Comparison of ENCODE assay signal across 18 mouse cellular contexts in the genomic region with DNA sequence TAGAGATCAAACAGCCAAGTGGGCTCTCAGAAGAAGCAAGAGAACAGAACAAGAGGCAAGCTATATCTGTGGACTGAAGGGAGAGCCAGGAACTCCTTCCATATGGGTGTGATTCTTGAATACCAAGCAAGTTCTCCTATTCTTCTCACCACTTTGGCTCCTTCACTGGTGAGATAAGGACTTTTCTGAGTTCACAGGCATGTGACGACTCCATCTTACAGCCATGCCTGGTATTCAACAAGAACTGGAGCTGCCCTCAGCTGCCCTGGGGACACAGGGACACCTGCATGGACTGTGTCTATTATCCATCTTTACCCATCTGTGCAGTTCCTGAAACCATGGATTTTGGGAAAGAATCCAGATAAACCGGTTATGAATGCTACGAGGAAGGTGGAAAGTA. TPM values are rescaled to one million over a fixed set of nuclear protein-coding genes. Genes with fewer than 3 reads are reported as not detected.
A peak's percentile ranks its signal among the peaks of the same experiment; 100 is the strongest.
DNase-seq lines count a peak whose midpoint lies in the region; ATAC-seq and TF ChIP-seq lines count a peak whose summit lies in the region.
"Had no signal": no experiment of that assay in that cellular context is flagged by ENCODE, and none has a peak within 500 bp of the region (broad histone marks: within the 10 kb centered on the region; RNA-seq: fewer than 3 reads in every experiment).

No protein-coding gene starts in this region.

- WGBS in heart, adult 2 months = 23% methylated on average over 3 of the region's 3 CpGs
- 31% methylated on average over 3 of the region's 3 CpGs for WGBS in liver, adult 2 months
- WGBS in liver, embryonic 11.5 days = 76% methylated on average over 3 of the region's 3 CpGs
- WGBS in limb, embryonic 12.5 days = 78% methylated on average over 3 of the region's 3 CpGs
- 87% methylated on average over 3 of the region's 3 CpGs for WGBS in forebrain, embryonic 12.5 days

- no peak for TF ChIP-seq POLR2A in heart, adult 2 months (IDR thresholded peaks at IDR 0.05; ENCODE audit: insufficient read depth, low read depth, low read length)
- TF ChIP-seq POLR2A in liver, adult 2 months (IDR thresholded peaks at IDR 0.05; ENCODE audit: extremely low read depth, insufficient read depth, low read length) = no peak

- H3K9ac ChIP-seq in heart, adult 2 months (ENCODE audit: low read depth, low read length) = no peak overlapping the region
- H3K9ac ChIP-seq in liver, adult 2 months (ENCODE audit: low read depth, low read length) = no peak overlapping the region
- no peak overlapping the region for H3K9ac ChIP-seq in liver, embryonic 11.5 days (ENCODE audit: low read depth, low read length)
- no peak overlapping the region for H3K9ac ChIP-seq in limb, embryonic 12.5 days (replicated peaks)
- no peak overlapping the region for H3K9ac ChIP-seq in forebrain, embryonic 12.5 days
- H3K9ac ChIP-seq: limb, embryonic 15.5 days; lung, embryonic 15.5 days; midbrain, embryonic 12.5 days had no signal

- TF ChIP-seq CTCF in heart, adult 2 months (IDR thresholded peaks at IDR 0.05) = no peak
- no peak for TF ChIP-seq CTCF in liver, adult 2 months (IDR thresholded peaks at IDR 0.05; ENCODE audit: low read depth, low read length)

- peak overlapping the region; percentile 71 for H3K27ac ChIP-seq in heart, adult 2 months
- peak overlapping the region; percentile 61 for H3K27ac ChIP-seq in liver, adult 2 months (replicated peaks; ENCODE audit: insufficient read depth, low read depth, low read length)
- H3K27ac ChIP-seq in liver, embryonic 11.5 days (ENCODE audit: low read depth, low read length) = no peak overlapping the region
- H3K27ac ChIP-seq in limb, embryonic 12.5 days = peak overlapping the region; percentile 36; the same call in 1 of the 2 replicates
- no peak overlapping the region for H3K27ac ChIP-seq in forebrain, embryonic 12.5 days
- H3K27ac ChIP-seq: heart, embryonic 10.5 days; hindbrain, postnatal 0 days; limb, embryonic 15.5 days; lung, embryonic 15.5 days; midbrain, embryonic 12.5 days had no signal

- H3K4me1 ChIP-seq in heart, adult 2 months (ENCODE audit: control insufficient read depth, insufficient read depth, low read length) = peaks cover 32% of the 10 kb centered on the region
- H3K4me1 ChIP-seq in liver, adult 2 months (ENCODE audit: control insufficient read depth, insufficient read depth, low read length) = peaks cover 27% of the 10 kb centered on the region
- H3K4me1 ChIP-seq in liver, embryonic 11.5 days (replicated peaks; ENCODE audit: control insufficient read depth, insufficient read depth, low read length) = peaks cover 8% of the 10 kb centered on the region
- peaks cover 77% of the 10 kb centered on the region for H3K4me1 ChIP-seq in limb, embryonic 12.5 days (replicated peaks)
- H3K4me1 ChIP-seq in forebrain, embryonic 12.5 days = peaks cover 11% of the 10 kb centered on the region

- no peak overlapping the region for H3K4me2 ChIP-seq in liver, embryonic 11.5 days
- H3K4me2 ChIP-seq in limb, embryonic 12.5 days = no peak overlapping the region
- no peak overlapping the region for H3K4me2 ChIP-seq in forebrain, embryonic 12.5 days
- H3K4me2 ChIP-seq: limb, embryonic 15.5 days; lung, embryonic 15.5 days; midbrain, embryonic 12.5 days had no signal

- intact Hi-C loops in heart, adult 2 months (cut with DNase I) = loop anchor here (1.0 to 2.0 kb wide), 3 partner anchors 14 to 44 kb away; no protein-coding TSS in a partner anchor
- intact Hi-C loops in heart, postnatal 36 days (cut with DNase I) = loop anchor here (2.0 kb wide), 2 partner anchors 14 to 44 kb away; no protein-coding TSS in a partner anchor

- no peaks in the 10 kb centered on the region for H3K9me3 ChIP-seq in liver, embryonic 11.5 days (ENCODE audit: control insufficient read depth, low read length)
- H3K9me3 ChIP-seq in limb, embryonic 12.5 days = no peaks in the 10 kb centered on the region
- no peaks in the 10 kb centered on the region for H3K9me3 ChIP-seq in forebrain, embryonic 12.5 days
- H3K9me3 ChIP-seq: heart, embryonic 10.5 days; limb, embryonic 15.5 days; lung, embryonic 15.5 days; midbrain, embryonic 12.5 days had no signal

- TF ChIP-seq EP300 in heart, adult 2 months (IDR thresholded peaks at IDR 0.05; ENCODE audit: insufficient read depth, low read depth, low read length) = no peak

- ATAC-seq in liver, embryonic 11.5 days (replicated peaks; ENCODE audit: low FRiP score) = no peak
- ATAC-seq in limb, embryonic 12.5 days (ENCODE audit: insufficient number of reproducible peaks, insufficient read depth, low FRiP score, low TSS enrichment, low read depth) = no peak
- no peak for ATAC-seq in forebrain, embryonic 12.5 days (ENCODE audit: low FRiP score)
- ATAC-seq: CD4-positive, CD25-positive, alpha-beta regulatory T cell, adult 4 months; forebrain, embryonic 16.5 days; hindbrain, postnatal 0 days had no signal

- H3K4me3 ChIP-seq in heart, adult 2 months = no peak overlapping the region
- 0 out of 2 replicates have a peak overlapping the region, but pooled peaks have one; percentile 4 for H3K4me3 ChIP-seq in liver, adult 2 months (ENCODE audit: insufficient read depth, low read depth, low read length)
- no peak overlapping the region for H3K4me3 ChIP-seq in liver, embryonic 11.5 days (ENCODE audit: low read depth, low read length)
- H3K4me3 ChIP-seq in limb, embryonic 12.5 days (replicated peaks) = no peak overlapping the region
- no peak overlapping the region for H3K4me3 ChIP-seq in forebrain, embryonic 12.5 days (replicated peaks)
- H3K4me3 ChIP-seq: heart, embryonic 10.5 days; limb, embryonic 15.5 days; lung, embryonic 15.5 days; midbrain, embryonic 12.5 days had no signal

- no peaks in the 10 kb centered on the region for H3K79me2 ChIP-seq in heart, adult 2 months (replicated peaks; ENCODE audit: control insufficient read depth, insufficient read depth, low read length)
- H3K79me2 ChIP-seq in liver, adult 2 months (ENCODE audit: control insufficient read depth, insufficient read depth, low read length) = peaks cover 11% of the 10 kb centered on the region; the same call in 1 of the 2 replicates

- DNase-seq in heart, adult 2 months = no peak
- no peak for DNase-seq in heart, postnatal 36 days
- no peak for DNase-seq in liver, adult 2 months (ENCODE audit: extremely low read depth, low read depth, low spot score)
- no peak for DNase-seq in liver, embryonic 11.5 days (ENCODE audit: low spot score)
- peak; percentile 9 for DNase-seq in Muller cell, postnatal 12 days (ENCODE audit: inconsistent ontology term)
- DNase-seq: cerebellum, adult 11 months; cerebellum, adult 9-11 months; right cerebral cortex, postnatal 14 days; spleen, adult 18-20 months had no signal

- peaks cover 38% of the 10 kb centered on the region for H3K36me3 ChIP-seq in heart, adult 2 months (ENCODE audit: control insufficient read depth, insufficient read depth, low read length)
- H3K36me3 ChIP-seq in liver, adult 2 months (ENCODE audit: control insufficient read depth, insufficient read depth, low read length) = no peaks in the 10 kb centered on the region
- no peaks in the 10 kb centered on the region for H3K36me3 ChIP-seq in liver, embryonic 11.5 days (ENCODE audit: control insufficient read depth, insufficient read depth, low read length)
- peaks cover 15% of the 10 kb centered on the region for H3K36me3 ChIP-seq in limb, embryonic 12.5 days
- no peaks in the 10 kb centered on the region for H3K36me3 ChIP-seq in forebrain, embryonic 12.5 days (replicated peaks)
- H3K36me3 ChIP-seq: heart, embryonic 10.5 days; limb, embryonic 15.5 days; lung, embryonic 15.5 days; midbrain, embryonic 12.5 days had no signal

- H3K27me3 ChIP-seq in heart, adult 2 months (ENCODE audit: control insufficient read depth, insufficient read depth, low read length) = no peaks in the 10 kb centered on the region
- H3K27me3 ChIP-seq in liver, adult 2 months (ENCODE audit: control insufficient read depth, insufficient read depth, low read length) = no peaks in the 10 kb centered on the region
- no peaks in the 10 kb centered on the region for H3K27me3 ChIP-seq in liver, embryonic 11.5 days (replicated peaks; ENCODE audit: control insufficient read depth, insufficient read depth, low read length)
- no peaks in the 10 kb centered on the region for H3K27me3 ChIP-seq in limb, embryonic 12.5 days
- H3K27me3 ChIP-seq in forebrain, embryonic 12.5 days = peaks cover 18% of the 10 kb centered on the region
- H3K27me3 ChIP-seq: limb, embryonic 15.5 days; lung, embryonic 15.5 days had no signal

RNA-seq across cellular contexts. Expression of a gene that starts 15.2 kb away (rescaled TPM):
- 10 to 100 TPM; 23.0 to 23.3 TPM for total RNA-seq in heart, adult 2 months (2021)
- polyA plus RNA-seq in heart, adult 2 months (2012; rRNA removed) = 6.9 and 13.5 TPM in 2 replicates
- total RNA-seq in heart, postnatal 36 days (2021) = 10 to 100 TPM; 22.1 to 22.2 TPM
- 59.8 and 63.6 TPM in 2 replicates for total RNA-seq in liver, adult 2 months (2014; rRNA removed)
- polyA plus RNA-seq in liver, adult 2 months (2012; rRNA removed) = 6.0 and 6.9 TPM in 2 replicates
- 6.9 TPM in 2 replicates for polyA plus RNA-seq in liver, embryonic 11.5 days (2014; fragmentation: Nextera tagmentation; extraction: Ambion mirVana)
- 62.3 and 67.7 TPM in 2 replicates for polyA plus RNA-seq in limb, embryonic 12.5 days (2016; fragmentation: Nextera tagmentation; extraction: Ambion mirVana)
- 9.4 and 12.0 TPM in 2 replicates for polyA plus RNA-seq in forebrain, embryonic 12.5 days (2016; fragmentation: Nextera tagmentation; extraction: Ambion mirVana)

RNA-seq across cellular contexts. Expression of a gene that starts 51.5 kb away (rescaled TPM):
- total RNA-seq in heart, adult 2 months (2021) = 10 to 100 TPM; 12.1 to 14.9 TPM
- 5.1 and 7.9 TPM in 2 replicates for polyA plus RNA-seq in heart, adult 2 months (2012; rRNA removed)
- 10 to 100 TPM; 14.1 to 14.4 TPM for total RNA-seq in heart, postnatal 36 days (2021)
- 6.4 and 7.9 TPM in 2 replicates for total RNA-seq in liver, adult 2 months (2014; rRNA removed)
- polyA plus RNA-seq in liver, adult 2 months (2012; rRNA removed) = 3.3 and 3.6 TPM in 2 replicates
- polyA plus RNA-seq in liver, embryonic 11.5 days (2014; fragmentation: Nextera tagmentation; extraction: Ambion mirVana) = 28.4 and 29.2 TPM in 2 replicates
- 59.8 and 71.1 TPM in 2 replicates for polyA plus RNA-seq in limb, embryonic 12.5 days (2016; fragmentation: Nextera tagmentation; extraction: Ambion mirVana)
- 61.0 and 66.5 TPM in 2 replicates for polyA plus RNA-seq in forebrain, embryonic 12.5 days (2016; fragmentation: Nextera tagmentation; extraction: Ambion mirVana)

Comparison
In these comparisons a context has a peak if more than half of its experiments do, and no peak if none do; other contexts are left out.
1. H3K27ac ChIP-seq: peak in heart, adult 2 months (single experiment), liver, adult 2 months (single experiment) and limb, embryonic 12.5 days (single experiment); none in liver, embryonic 11.5 days (single experiment) and forebrain, embryonic 12.5 days (single experiment).